Mouse (Mus musculus) bone marrow, adult 2 months (tissue): ENCODE results near the gene Sgsm2. TPM values are rescaled to one million over a fixed set of nuclear protein-coding genes. Genes with fewer than 3 reads are reported as not detected.
A peak's percentile ranks its signal among the peaks of the same experiment; 100 is the strongest.

Experiments
- H3K27ac ChIP-seq: fragments of 200-500 bp; 2 replicates; pipeline ENCODE4 v1.5.1; 2012; ENCODE audit warnings: low read depth, mild to moderate bottlenecking, control low read depth, inconsistent platforms, low read length; ENCODE audit not compliant: control insufficient read depth, poor library complexity, insufficient read depth
- H3K4me1 ChIP-seq: fragments of 200-500 bp; 2 replicates; pipeline ENCODE4 v1.6.1; 2011; ENCODE audit warnings: low read length; ENCODE audit not compliant: control insufficient read depth, insufficient read depth
- H3K4me3 ChIP-seq: fragments of 200-500 bp; replicated peaks from 2 replicates; pipeline ENCODE3; 2011; ENCODE audit warnings: mild to moderate bottlenecking, low read depth, low read length, control low read depth; ENCODE audit not compliant: control insufficient read depth
- CTCF ChIP-seq: fragments of 200-500 bp; IDR thresholded peaks from 2 replicates; pipeline ENCODE4 v1.5.1; 2011; ENCODE audit warnings: low read length, control low read depth; ENCODE audit not compliant: control insufficient read depth, insufficient read depth
- POLR2A ChIP-seq: fragments of 200-500 bp; IDR thresholded peaks from 2 replicates; pipeline ENCODE4 v1.6.1; 2011; ENCODE audit warnings: low read depth, mild to moderate bottlenecking, control low read depth, low read length, borderline replicate concordance; ENCODE audit not compliant: control insufficient read depth
- WGBS: fragments of 180-500 bp; shearing (Covaris S2); methylation state at CpG from one replicate; pipeline ENCODE4 v1.1.7; 2018; 5-methylcytosine and 5-hydroxymethylcytosine counted together
- polyA plus RNA-seq: library from polyadenylated mRNA; stranded (reverse); fragments of >200 nt; gene quantifications from 2 replicates; pipeline ENCODE4 v1.2.4, GENCODE M21; 2011; ENCODE audit warnings: low replicate concordance; ENCODE audit not compliant: missing spikeins, insufficient read depth, insufficient read length

The Sgsm2 gene
- polyA plus RNA-seq, 1 experiment: 4.8 TPM

DNA sequence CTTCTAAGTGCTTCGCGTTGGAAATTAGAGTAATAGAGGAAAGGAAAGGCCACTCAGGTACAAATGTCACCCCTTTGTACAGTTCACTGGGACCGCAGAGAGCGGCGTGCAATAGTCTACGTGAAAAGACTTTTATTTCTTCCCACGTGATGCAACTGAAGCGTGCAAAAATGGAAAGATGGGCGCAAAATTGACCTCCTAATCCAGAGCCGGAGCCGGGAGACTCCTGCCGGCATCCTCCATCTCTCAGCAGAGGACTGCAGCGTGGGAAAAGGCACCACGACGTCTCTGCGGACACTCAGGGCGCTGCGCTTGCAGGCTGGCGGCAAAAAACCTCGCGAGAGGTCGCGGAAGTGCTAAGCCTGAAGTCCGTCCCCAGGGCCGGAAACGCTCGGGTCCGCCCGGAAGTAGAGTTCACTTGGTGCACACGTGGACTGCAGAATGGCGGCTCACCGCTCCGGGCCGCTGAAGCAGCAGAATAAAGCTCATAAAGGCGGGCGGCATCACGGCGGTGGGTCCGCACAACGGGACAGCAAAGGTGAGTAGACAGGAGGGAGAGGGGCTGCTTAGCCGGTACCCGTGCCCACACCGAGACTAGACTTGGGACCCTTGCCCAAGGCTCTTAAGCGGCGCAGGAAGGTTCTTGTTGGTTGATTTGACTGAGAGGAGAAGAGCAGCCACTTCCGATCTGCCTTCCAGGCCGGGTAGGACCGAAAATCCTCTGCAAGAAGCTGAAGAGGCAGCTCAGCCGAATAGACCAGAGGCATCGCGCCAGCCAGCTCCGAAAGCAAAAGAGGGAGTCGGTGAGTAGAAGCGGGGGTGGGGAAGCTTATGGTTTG is 1.0 kb upstream of the Sgsm2 start, which contains the start of gene Tsr1:
TSS of gene Tsr1 (plus strand) at position 394 of the 839 bp plus-strand sequence.
- under 1% methylated on average over 54 of the region's 54 CpGs for WGBS

DNA sequence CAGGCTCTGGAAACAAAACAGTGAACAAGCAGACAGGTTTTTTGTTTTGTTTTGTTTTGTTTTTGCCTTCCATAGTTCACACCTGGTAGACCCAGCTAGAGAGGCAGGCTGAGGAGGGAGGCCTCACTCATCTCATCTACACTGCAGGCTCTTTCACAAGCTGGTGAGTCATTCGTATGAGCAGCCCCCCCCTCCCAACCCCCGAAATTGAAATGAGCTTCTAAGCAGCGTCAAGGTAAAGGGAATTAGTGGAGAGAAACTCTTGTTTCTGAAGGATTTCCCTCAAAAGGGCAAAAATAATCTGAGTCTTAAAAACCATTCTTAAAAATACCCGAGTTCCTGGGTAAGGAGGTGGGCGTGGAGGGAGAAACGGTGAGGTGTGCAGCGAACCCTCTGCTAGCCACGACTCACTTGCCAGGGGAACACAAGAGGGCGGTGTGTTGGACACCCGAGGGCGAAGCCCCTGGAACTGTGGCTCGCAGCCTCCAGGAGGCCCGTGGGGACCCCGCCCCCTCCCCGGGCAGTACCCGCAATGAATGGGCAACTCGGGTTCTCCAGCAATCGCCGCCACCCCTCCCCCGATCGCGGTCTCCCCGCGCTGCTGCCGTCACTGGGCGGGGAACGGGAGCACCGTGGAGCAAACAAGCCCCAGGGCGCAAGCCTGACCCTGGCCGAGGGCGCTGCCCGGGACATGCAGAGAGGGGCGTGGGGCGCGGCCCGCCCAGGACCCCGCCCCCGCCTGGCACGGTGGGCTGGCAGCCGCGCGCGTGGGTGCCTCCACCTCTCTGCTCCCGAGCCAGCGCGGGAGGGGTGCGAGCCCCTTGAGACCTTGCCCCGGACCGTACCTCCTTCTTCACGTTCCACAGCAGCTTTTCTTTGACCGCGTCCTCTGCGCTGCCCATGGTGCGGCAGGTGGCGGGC is 620 bp downstream of the Sgsm2 start:
- 1% methylated on average over 50 of the region's 55 CpGs for WGBS
- Histone ChIP-seq H3K4me3 (peak overlapping the region; percentile 81), H3K27ac (peak overlapping the region; percentile 29; the same call in 1 of the 2 replicates), H3K4me1 (no peaks in the 10 kb centered on the region)
- TF ChIP-seq POLR2A: no peak
- 0 out of 2 replicates have a peak, but pooled peaks have one; percentile 14 for TF ChIP-seq CTCF

More for the DNA sequence above, 1.0 kb upstream of the Sgsm2 start, which contains the start of gene Tsr1:
- TF ChIP-seq POLR2A (peak; percentile 74), CTCF (no peak)
- Histone ChIP-seq H3K27ac (peak within 1 kb of the TSS; percentile 70), H3K4me1 (no peaks in the 10 kb centered on the region), H3K4me3 (peak within 1 kb of the TSS; percentile 81)

DNA sequence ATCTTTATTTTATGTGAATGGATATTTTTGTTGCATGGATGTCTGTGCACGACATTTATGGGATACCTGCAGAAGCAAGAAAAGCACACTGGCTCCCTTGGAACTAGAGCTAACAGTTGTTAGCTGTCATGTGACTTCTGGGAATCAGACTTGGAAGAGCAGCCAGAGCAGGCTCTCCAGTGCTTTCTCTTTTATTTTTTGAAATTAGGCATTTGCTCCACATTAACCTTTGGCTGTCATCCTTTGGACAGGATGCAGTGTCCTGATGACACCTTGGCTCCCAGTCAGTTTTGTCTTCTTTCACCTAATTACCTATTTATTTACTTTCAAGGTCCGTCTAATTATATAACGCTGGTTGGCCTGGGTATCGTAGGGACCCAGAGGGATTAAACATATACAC is 2.2 kb downstream of the Sgsm2 start:
- H3K4me1 ChIP-seq: no peaks in the 10 kb centered on the region

GRCm38 (mm10) chr11:74883098-74883497 is 13.8 kb downstream of the Sgsm2 start:
- 85% methylated on average over 10 of the region's 10 CpGs for WGBS
- Histone ChIP-seq H3K4me1 (no peaks in the 10 kb centered on the region), H3K27ac (no peak overlapping the region), H3K4me3 (no peak overlapping the region)
- TF ChIP-seq POLR2A (no peak), CTCF (no peak)

More for the DNA sequence above, 2.2 kb downstream of the Sgsm2 start:
- no peak overlapping the region for H3K27ac ChIP-seq
- no peak overlapping the region for H3K4me3 ChIP-seq
- WGBS: 86% methylated on average over 4 of the region's 4 CpGs
- TF ChIP-seq POLR2A (no peak), CTCF (no peak)

DNA sequence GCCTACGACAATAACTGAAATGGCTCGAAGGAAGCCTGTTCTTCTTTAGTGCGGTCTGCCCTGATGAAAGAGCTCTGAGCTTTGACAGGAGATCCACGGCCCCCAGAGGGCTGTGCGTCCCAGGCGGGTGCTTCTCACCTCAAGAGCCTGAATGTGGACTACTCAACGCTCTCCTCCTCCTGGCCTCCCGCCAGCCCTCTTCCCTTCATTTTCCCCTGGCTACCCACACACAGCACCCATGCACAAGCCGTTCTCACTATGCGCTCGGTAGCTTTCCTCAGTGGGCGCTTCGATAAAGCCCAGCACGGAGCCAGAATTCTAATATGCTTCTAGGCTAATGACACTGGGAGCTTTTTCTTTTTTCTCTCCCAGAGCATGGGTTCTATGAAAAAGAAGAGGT is 14.9 kb downstream of the Sgsm2 start:
- no peak overlapping the region for H3K4me3 ChIP-seq
- no peak for TF ChIP-seq CTCF
- TF ChIP-seq POLR2A: no peak
- WGBS: 87% methylated on average over 14 of the region's 14 CpGs
- H3K4me1 ChIP-seq: no peaks in the 10 kb centered on the region
- no peak overlapping the region; the same call in 1 of the 2 replicates for H3K27ac ChIP-seq

DNA sequence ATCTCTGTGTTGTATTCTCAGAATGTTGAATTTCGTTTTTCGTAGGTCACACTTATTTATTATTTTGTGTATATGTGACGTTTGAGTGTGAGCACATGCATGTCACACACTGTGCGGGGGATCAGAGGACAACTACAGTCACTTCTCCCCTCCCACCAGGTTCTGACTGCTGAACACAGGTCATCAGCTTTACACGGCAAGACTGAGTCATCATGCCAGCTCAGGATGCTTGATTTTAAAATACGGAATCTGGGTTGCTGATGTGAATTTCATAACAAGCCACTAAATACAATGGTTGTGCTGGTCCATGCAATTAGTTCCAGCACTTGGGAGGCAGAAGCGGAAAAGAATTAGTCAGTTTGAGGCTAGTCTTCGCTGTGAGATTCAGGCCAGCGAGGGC is 15.9 kb downstream of the Sgsm2 start:
- Histone ChIP-seq H3K4me1 (no peaks in the 10 kb centered on the region), H3K27ac (no peak overlapping the region), H3K4me3 (no peak overlapping the region)
- 86% methylated on average over 9 of the region's 9 CpGs for WGBS
- no peak for TF ChIP-seq CTCF
- no peak for TF ChIP-seq POLR2A

DNA sequence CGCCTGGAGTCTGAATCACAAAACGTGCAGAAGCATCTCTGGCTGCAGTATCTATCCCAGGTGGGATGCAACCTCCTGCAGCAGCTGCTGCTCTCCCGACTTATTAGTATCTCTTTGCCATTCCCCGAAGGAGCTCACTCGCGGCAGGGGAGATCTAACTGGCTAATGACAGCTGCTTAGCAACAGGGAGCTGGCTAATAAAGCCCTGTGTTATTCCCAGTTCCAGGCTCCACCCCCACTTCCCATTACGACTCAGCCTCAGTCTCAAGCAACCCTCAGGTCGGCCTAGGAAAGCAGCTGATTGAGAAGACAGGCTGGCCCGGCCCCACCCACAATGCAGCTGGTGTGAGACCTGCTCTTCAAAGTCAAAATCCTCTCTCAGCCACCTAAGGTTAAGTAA is 20.1 kb downstream of the Sgsm2 start:
- H3K27ac ChIP-seq: no peak overlapping the region
- TF ChIP-seq CTCF (no peak), POLR2A (no peak)
- H3K4me3 ChIP-seq: no peak overlapping the region
- H3K4me1 ChIP-seq: no peaks in the 10 kb centered on the region
- 44% methylated on average over 9 of the region's 9 CpGs for WGBS

GRCm38 (mm10) chr11:74874630-74875029 is 22.2 kb downstream of the Sgsm2 start:
- WGBS: 88% methylated on average over 3 of the region's 3 CpGs
- Histone ChIP-seq H3K27ac (no peak overlapping the region), H3K4me1 (no peaks in the 10 kb centered on the region), H3K4me3 (no peak overlapping the region)
- TF ChIP-seq CTCF (no peak), POLR2A (no peak)
